Mouse (Mus musculus) neural tube, embryonic 11.5 days (tissue): ENCODE results near the gene Olfr66. TPM values are rescaled to one million over a fixed set of nuclear protein-coding genes. Genes with fewer than 3 reads are reported as not detected.

Source experiments
- ATAC-seq: fragments of 200-750 bp; cut with Nextera tagmentation; 2 replicates; pipeline ENCODE4 v1.8.0; 2017; ENCODE audit warnings: moderate number of reproducible peaks, mild to moderate bottlenecking, moderate TSS enrichment, moderate library complexity; ENCODE audit not compliant: insufficient read depth, low FRiP score, low TSS enrichment
- DNase-seq: peaks from one replicate; pipeline ENCODE4 v3.0.0-alpha.2; 2015; ENCODE audit warnings: low spot score
- H3K27ac ChIP-seq: fragments of 300-500 bp; sonication (generic); 2 replicates; pipeline ENCODE4 v1.5.1; 2014; ENCODE audit warnings: low read depth, mild to moderate bottlenecking, low read length
- H3K27me3 ChIP-seq: fragments of 300-500 bp; sonication (generic); 2 replicates; pipeline ENCODE4 v1.6.1; 2014; ENCODE audit warnings: mild to moderate bottlenecking, low read length, mixed read lengths; ENCODE audit not compliant: control insufficient read depth, insufficient read depth
- H3K36me3 ChIP-seq: fragments of 300-500 bp; sonication (generic); 2 replicates; pipeline ENCODE4 v1.6.1; 2014; ENCODE audit warnings: mild to moderate bottlenecking, low read length, moderate library complexity, mixed read lengths; ENCODE audit not compliant: control insufficient read depth, insufficient read depth
- H3K4me1 ChIP-seq: fragments of 300-500 bp; sonication (generic); 2 replicates; pipeline ENCODE4 v1.6.1; 2014; ENCODE audit warnings: low read length, mixed read lengths; ENCODE audit not compliant: control insufficient read depth, insufficient read depth
- H3K4me2 ChIP-seq: fragments of 300-500 bp; sonication (generic); 2 replicates; pipeline ENCODE4 v1.6.1; 2014; ENCODE audit warnings: low read depth, mild to moderate bottlenecking, moderate library complexity
- H3K4me3 ChIP-seq: fragments of 300-500 bp; sonication (generic); 2 replicates; pipeline ENCODE4 v1.5.1; 2014; ENCODE audit warnings: low read depth, low read length
- H3K9ac ChIP-seq: fragments of 300-500 bp; sonication (generic); 2 replicates; pipeline ENCODE4 v1.6.1; 2014; ENCODE audit warnings: mild to moderate bottlenecking, low read length
- H3K9me3 ChIP-seq: fragments of 300-500 bp; sonication (generic); 2 replicates; pipeline ENCODE4 v1.6.1; 2016; ENCODE audit warnings: low read length; ENCODE audit not compliant: control insufficient read depth
- WGBS: fragments of 180-500 bp; shearing (Covaris S2); extraction: QIAGEN DNeasy Blood & Tissue Kit; methylation state at CpG from one replicate; pipeline ENCODE4 v1.1.7; 2014; 5-methylcytosine and 5-hydroxymethylcytosine counted together
- polyA plus RNA-seq: library from polyadenylated mRNA; unstranded; fragments of >200 nt; fragmentation: Nextera tagmentation; extraction: Ambion mirVana; gene quantifications from 2 replicates; pipeline ENCODE4 v1.2.1, GENCODE M21; 2014

Gene Olfr66
- polyA plus RNA-seq, 1 experiment from 2014 or later = not detected

- H3K27me3 ChIP-seq = no peaks in the 10 kb centered on the region
- WGBS = 57% methylated on average over 1 of the region's 2 CpGs
- no peak for ATAC-seq
- no peak overlapping the region for H3K4me3 ChIP-seq
- no peak for DNase-seq
- no peak overlapping the region for H3K9ac ChIP-seq
- H3K27ac ChIP-seq = no peak overlapping the region
- H3K9me3 ChIP-seq = no peaks in the 10 kb centered on the region
- no peaks in the 10 kb centered on the region for H3K36me3 ChIP-seq
- no peak overlapping the region for H3K4me2 ChIP-seq
- H3K4me1 ChIP-seq = no peaks in the 10 kb centered on the region
Observed at GRCm38 (mm10) chr7:103844525-103845325, 41.3 kb downstream of the Olfr66 start.

GRCm38 (mm10) chr7:103843034-103843433 lies 43.0 kb downstream of the Olfr66 start, which contains the start of gene Hbb-bh1:
Gene Hbb-bh1, minus strand, starts transcription at chr7:103843164.
- H3K9ac ChIP-seq = no peak within 1 kb of the TSS

GRCm38 (mm10) chr7:103840268-103840667 lies 45.8 kb downstream of the Olfr66 start, which contains the start of gene Hbb-bh2:
Gene Hbb-bh2, minus strand, starts transcription at chr7:103840520.
- no peak within 1 kb of the TSS for H3K4me2 ChIP-seq
- H3K4me3 ChIP-seq = no peak within 1 kb of the TSS
- WGBS = 72% methylated on average over 3 of the region's 3 CpGs
- H3K9ac ChIP-seq = no peak within 1 kb of the TSS
- H3K36me3 ChIP-seq = no peaks in the 10 kb centered on the region
- DNase-seq = no peak
- no peaks in the 10 kb centered on the region for H3K4me1 ChIP-seq
- no peaks in the 10 kb centered on the region for H3K27me3 ChIP-seq
- no peaks in the 10 kb centered on the region for H3K9me3 ChIP-seq
- H3K27ac ChIP-seq = no peak within 1 kb of the TSS
- no peak for ATAC-seq

More at GRCm38 (mm10) chr7:103843034-103843433, 43.0 kb downstream of the Olfr66 start, which contains the start of gene Hbb-bh1:
- no peaks in the 10 kb centered on the region for H3K4me1 ChIP-seq
- whole genome bisulfite sequencing = 70% methylated on average over 2 of the region's 2 CpGs
- H3K27me3 ChIP-seq = no peaks in the 10 kb centered on the region
- DNase-seq (no peak), ATAC-seq (no peak)
- H3K4me3 ChIP-seq = no peak within 1 kb of the TSS
- H3K36me3 ChIP-seq = no peaks in the 10 kb centered on the region
- no peaks in the 10 kb centered on the region for H3K9me3 ChIP-seq
- no peak within 1 kb of the TSS for H3K27ac ChIP-seq
- H3K4me2 ChIP-seq = no peak within 1 kb of the TSS

Other genes with a start within 250 kb of the Olfr66 start
- gene Olfr622, start 243.6 kb downstream of the Olfr66 start, polyA plus RNA-seq = not detected in 2 replicates
- gene Olfr623, start 222.6 kb downstream of the Olfr66 start, polyA plus RNA-seq = not detected in 2 replicates
- gene Olfr624, start 215.1 kb downstream of the Olfr66 start, polyA plus RNA-seq = 0.04 TPM in 2 replicates
- not detected in 2 replicates for gene Olfr625-ps1, start 203.5 kb downstream of the Olfr66 start, polyA plus RNA-seq
- gene Olfr243, start 171.6 kb downstream of the Olfr66 start, polyA plus RNA-seq = not detected in 2 replicates
- not detected in 2 replicates for gene Olfr628, start 155.9 kb downstream of the Olfr66 start, polyA plus RNA-seq
- gene Olfr629, start 141.3 kb downstream of the Olfr66 start, polyA plus RNA-seq = not detected in 2 replicates
- not detected in 2 replicates for gene Olfr630, start 128.9 kb downstream of the Olfr66 start, polyA plus RNA-seq
- gene Olfr69, start 114.7 kb downstream of the Olfr66 start, polyA plus RNA-seq = not detected in 2 replicates
- gene Olfr68, start 106.6 kb downstream of the Olfr66 start, polyA plus RNA-seq = not detected in 2 replicates
- gene Olfr67, start 94.4 kb downstream of the Olfr66 start, polyA plus RNA-seq = not detected in 2 replicates
- gene Hbb-bt, start 72.3 kb downstream of the Olfr66 start, polyA plus RNA-seq = 601 and 630 TPM in 2 replicates
- gene Hbb-bs, start 58.2 kb downstream of the Olfr66 start, polyA plus RNA-seq = 191 and 252 TPM in 2 replicates
- not detected in 2 replicates for gene Hbb-bh2, start 45.7 kb downstream of the Olfr66 start, polyA plus RNA-seq
- gene Hbb-bh1, start 43.1 kb downstream of the Olfr66 start, polyA plus RNA-seq = 2,034 and 2,085 TPM in 2 replicates
- gene Hbb-y, start 33.0 kb downstream of the Olfr66 start, polyA plus RNA-seq = 8,929 and 9,080 TPM in 2 replicates
- gene Olfr64, start 8.2 kb upstream of the Olfr66 start, polyA plus RNA-seq = not detected in 2 replicates
- not detected in 2 replicates for gene Olfr65, start 17.2 kb upstream of the Olfr66 start, polyA plus RNA-seq
- not detected in 2 replicates for gene Olfr631, start 42.6 kb upstream of the Olfr66 start, polyA plus RNA-seq
- not detected in 2 replicates for gene Olfr632, start 48.1 kb upstream of the Olfr66 start, polyA plus RNA-seq
- not detected in 2 replicates for gene Olfr633, start 58.2 kb upstream of the Olfr66 start, polyA plus RNA-seq
- gene Olfr635, start 84.9 kb upstream of the Olfr66 start, polyA plus RNA-seq = not detected in 2 replicates
- not detected in 2 replicates for gene Olfr638, start 112.5 kb upstream of the Olfr66 start, polyA plus RNA-seq
- not detected in 2 replicates for gene Olfr639, start 131.1 kb upstream of the Olfr66 start, polyA plus RNA-seq
- not detected in 2 replicates for gene Olfr640, start 139.3 kb upstream of the Olfr66 start, polyA plus RNA-seq
- not detected in 2 replicates for gene Olfr641, start 149.2 kb upstream of the Olfr66 start, polyA plus RNA-seq
- not detected in 2 replicates for gene Olfr642, start 166.4 kb upstream of the Olfr66 start, polyA plus RNA-seq
- not detected in 2 replicates for gene 4930516K23Rik, start 175.2 kb upstream of the Olfr66 start, polyA plus RNA-seq
- gene Olfr644, start 185.6 kb upstream of the Olfr66 start, polyA plus RNA-seq = not detected in 2 replicates
- gene Olfr645, start 199.2 kb upstream of the Olfr66 start, polyA plus RNA-seq = not detected in 2 replicates
- gene Olfr646, start 218.6 kb upstream of the Olfr66 start, polyA plus RNA-seq = not detected in 2 replicates
- gene Ubqln5, start 243.6 kb upstream of the Olfr66 start, polyA plus RNA-seq = not detected in 2 replicates